Mouse (Mus musculus): Measurements from ENCODE around the gene Tph2. TPM values are rescaled to one million over a fixed set of nuclear protein-coding genes. Genes with fewer than 3 reads are reported as not detected.
"Not testable (repeated sequence)": the region's sequence is repeated elsewhere in the genome, so short reads cannot be mapped to it uniquely, and the experiment has no call there.

Gene Tph2
- polyA plus RNA-seq (2017; shearing (Covaris generic)): not detected

GRCm38 (mm10) chr10:115184697-115185096 lies at the start of gene Tph2:
Gene Tph2, minus strand, starts transcription at chr10:115185022.
- peak; percentile 68 for ATAC-seq

- no peak for ATAC-seq
These were observed 49.0 kb upstream of the Tph2 start for GRCm38 (mm10) chr10:115233798-115234197.

- no peak for ATAC-seq
These were observed 47.7 kb upstream of the Tph2 start for GRCm38 (mm10) chr10:115232513-115232912.

- ATAC-seq: no peak
These were observed 44.2 kb upstream of the Tph2 start for GRCm38 (mm10) chr10:115229023-115229422.

GRCm38 (mm10) chr10:115226586-115226985 lies 41.8 kb upstream of the Tph2 start:
- ATAC-seq: no peak

GRCm38 (mm10) chr10:115223845-115224244 lies 39.0 kb upstream of the Tph2 start:
- no peak for ATAC-seq

- no peak for ATAC-seq
These were observed 28.2 kb upstream of the Tph2 start for GRCm38 (mm10) chr10:115212916-115213580.

GRCm38 (mm10) chr10:115205825-115206224 lies 21.0 kb upstream of the Tph2 start:
- no peak for ATAC-seq

- ATAC-seq: no peak
These were observed 20.5 kb upstream of the Tph2 start for GRCm38 (mm10) chr10:115205284-115205683.

- no peak for ATAC-seq
These were observed 6.4 kb upstream of the Tph2 start for GRCm38 (mm10) chr10:115191214-115191613.

- no peak for ATAC-seq
These were observed 2.6 kb upstream of the Tph2 start for GRCm38 (mm10) chr10:115187390-115187789.

GRCm38 (mm10) chr10:115181034-115181433 lies 3.8 kb downstream of the Tph2 start:
- no peak for ATAC-seq

GRCm38 (mm10) chr10:115178019-115178418 lies 6.8 kb downstream of the Tph2 start:
- ATAC-seq: not testable (repeated sequence)

GRCm38 (mm10) chr10:115175591-115175991 lies 9.2 kb downstream of the Tph2 start:
- ATAC-seq: no peak

GRCm38 (mm10) chr10:115173336-115173735 lies 11.5 kb downstream of the Tph2 start:
- ATAC-seq: no peak

- no peak for ATAC-seq
These were observed 13.4 kb downstream of the Tph2 start for GRCm38 (mm10) chr10:115171351-115171818.

GRCm38 (mm10) chr10:115170496-115171350 lies 14.1 kb downstream of the Tph2 start:
- ATAC-seq: no peak

GRCm38 (mm10) chr10:115169410-115169809 lies 15.4 kb downstream of the Tph2 start:
- no peak for ATAC-seq

GRCm38 (mm10) chr10:115160289-115160688 lies 24.5 kb downstream of the Tph2 start:
- no peak for ATAC-seq

- ATAC-seq: no peak
These were observed 37.5 kb downstream of the Tph2 start for GRCm38 (mm10) chr10:115147308-115147707.

- ATAC-seq: no peak
These were observed 38.4 kb downstream of the Tph2 start for GRCm38 (mm10) chr10:115146257-115146898.

GRCm38 (mm10) chr10:115144542-115144941 lies 40.3 kb downstream of the Tph2 start:
- no peak for ATAC-seq

GRCm38 (mm10) chr10:115143641-115144040 lies 41.2 kb downstream of the Tph2 start:
- ATAC-seq: no peak

Measured in activated CD4-positive, CD25-positive, alpha-beta regulatory T cell, adult 4 months (primary cell).